Mouse (Mus musculus) urinary bladder, adult 18-20 months (tissue): ENCODE results near the gene Fam167b.

Source experiments
- DNase-seq, 2 experiments: peaks; one replicate each; pipeline ENCODE4 v3.0.0; 2022; ENCODE audit warnings: low spot score in 2 of 2, mixed read lengths in 2 of 2

The Fam167b gene

DNA sequence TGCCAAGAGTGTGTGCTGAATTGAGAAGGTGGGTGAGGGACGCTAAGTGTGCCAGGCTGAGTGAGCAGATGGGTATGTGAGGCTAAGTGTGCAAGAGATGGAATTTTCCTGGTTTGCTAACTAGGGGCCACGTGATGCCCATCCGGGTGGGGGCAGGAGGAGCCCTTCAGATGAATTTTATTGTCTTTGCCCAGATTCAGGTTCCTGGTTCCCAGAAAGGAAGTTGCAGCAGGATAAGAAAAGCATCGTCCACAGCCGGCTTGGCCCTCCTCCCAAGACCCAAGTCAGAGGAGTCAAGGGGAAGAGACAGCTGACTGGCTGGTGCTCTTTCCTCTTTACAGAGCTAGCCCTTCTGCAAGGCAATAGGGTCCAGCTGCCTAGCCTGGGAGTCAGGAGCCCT lies at the start of gene Fam167b:
Gene Fam167b (minus strand): TSS at position 84 of the 400 bp plus-strand sequence.
- DNase-seq, result no peak

DNA sequence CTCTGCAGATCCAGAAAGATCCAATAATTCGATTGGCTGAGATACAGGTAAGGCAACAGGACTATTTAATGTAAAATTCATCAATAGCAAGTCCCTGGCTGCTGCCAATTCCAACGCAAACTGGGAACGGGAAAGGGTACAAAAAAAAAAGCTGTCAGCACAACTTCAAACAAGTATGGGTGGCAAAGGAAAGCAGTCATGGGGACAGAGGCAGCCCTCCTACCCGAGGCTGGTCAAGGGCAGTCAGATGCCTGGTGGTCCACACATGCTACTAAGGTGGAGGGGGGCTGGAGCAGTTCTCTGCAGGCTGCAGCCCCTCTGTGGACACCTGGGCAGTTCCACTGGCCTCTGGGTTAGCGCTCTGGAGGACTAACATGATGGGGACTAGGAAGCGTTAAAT lies 47.7 kb upstream of the Fam167b start:
- DNase-seq, result no peak

DNA sequence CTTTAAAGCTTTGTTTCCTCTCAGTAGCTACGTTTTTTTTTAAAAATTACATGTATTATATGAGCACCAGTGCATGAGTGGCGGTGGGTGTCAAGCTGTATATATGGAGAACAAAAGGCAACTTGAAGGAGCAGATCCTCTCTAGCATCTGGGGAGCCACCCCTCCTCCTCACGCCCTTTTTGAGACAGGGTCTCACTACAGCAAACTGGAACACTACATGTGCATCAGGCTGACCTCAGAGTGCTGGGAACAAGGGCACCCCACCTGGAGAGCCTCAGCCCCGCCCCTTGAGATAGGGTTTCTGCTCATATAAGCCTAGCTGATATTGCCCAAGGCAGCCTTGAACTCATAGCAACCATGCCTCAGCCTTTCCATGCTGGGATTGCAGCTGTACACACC lies 47.1 kb upstream of the Fam167b start:
- DNase-seq, result no peak

DNA sequence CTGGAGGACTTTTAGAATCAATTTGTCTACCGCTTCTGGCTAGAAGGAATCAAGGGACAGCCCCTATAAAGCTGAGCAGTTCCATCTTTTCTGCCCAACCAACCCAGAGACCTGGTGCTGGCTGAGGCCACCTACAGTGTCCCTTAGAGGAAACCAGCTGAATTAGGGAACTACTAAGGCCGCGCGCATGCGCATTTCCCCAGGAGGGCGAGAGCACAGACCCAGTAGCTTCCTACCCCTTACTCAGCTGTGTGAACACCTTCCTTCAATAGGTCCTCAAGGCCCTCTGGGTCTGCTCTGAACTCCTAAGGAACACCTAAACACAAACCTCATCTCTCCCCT lies 46.7 kb upstream of the Fam167b start:
- DNase-seq, result no peak

DNA sequence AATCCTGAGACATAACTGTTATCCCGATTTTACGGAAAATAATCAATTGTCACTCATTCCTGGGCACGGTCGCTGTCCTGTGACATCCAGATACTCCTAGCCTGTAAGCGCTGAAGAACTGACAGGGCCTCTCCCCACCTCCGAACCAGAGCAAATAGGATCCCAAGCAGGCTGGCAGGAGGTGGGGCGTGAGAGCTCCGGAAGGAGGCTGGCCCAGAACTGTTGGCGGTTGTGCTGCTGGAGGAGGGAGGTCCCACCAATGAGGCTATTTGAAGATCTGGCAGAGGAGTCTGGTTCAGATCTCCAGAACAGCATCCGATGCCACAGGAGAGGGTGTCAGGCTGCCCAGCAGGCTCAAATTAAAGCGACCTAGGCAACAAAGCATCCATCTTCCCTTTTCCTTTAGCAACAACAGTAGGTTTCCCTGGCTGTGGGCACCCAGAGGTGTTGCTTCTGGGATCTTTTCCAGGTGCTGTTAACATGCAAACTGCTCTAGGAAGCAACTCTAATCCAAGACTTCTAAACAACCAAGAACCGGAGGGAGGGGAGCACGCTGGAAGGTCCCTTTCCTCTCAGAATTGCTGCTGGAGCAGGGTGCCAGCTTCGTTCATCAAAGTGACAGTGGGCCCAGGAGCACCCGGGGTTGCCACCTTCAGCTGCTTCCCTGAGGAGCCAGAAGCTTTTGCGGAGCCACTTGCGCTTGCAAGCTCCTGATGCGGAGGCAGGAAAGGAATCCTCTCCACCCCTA lies 46.1 kb upstream of the Fam167b start:
- peak; percentile 43 to 82 for DNase-seq

DNA sequence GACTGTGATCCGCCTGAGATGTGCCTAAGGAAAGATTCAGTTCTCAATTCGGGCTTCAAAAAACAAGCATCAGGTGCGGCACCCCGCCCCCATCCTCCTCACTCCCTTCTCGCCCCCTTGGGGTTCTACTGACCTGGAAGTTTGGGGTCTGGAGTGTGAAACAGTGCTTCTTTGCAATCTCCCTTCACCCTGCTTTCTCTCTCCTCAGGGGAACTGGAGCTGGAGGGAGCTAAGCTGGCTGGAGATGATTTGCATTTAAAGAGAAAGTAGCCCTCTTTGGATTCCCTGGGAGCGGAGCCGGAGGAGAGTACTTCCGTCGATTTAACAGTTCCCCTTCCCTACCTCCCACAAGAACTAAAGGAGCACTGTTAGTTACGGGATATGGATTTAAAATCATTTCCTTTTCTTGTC lies 45.3 kb upstream of the Fam167b start, which contains the start of gene Ccdc28b:
Gene Ccdc28b (minus strand): TSS at position 267 of the 411 bp plus-strand sequence.
- peak in 1 of 2 experiments; percentile 35 for DNase-seq

DNA sequence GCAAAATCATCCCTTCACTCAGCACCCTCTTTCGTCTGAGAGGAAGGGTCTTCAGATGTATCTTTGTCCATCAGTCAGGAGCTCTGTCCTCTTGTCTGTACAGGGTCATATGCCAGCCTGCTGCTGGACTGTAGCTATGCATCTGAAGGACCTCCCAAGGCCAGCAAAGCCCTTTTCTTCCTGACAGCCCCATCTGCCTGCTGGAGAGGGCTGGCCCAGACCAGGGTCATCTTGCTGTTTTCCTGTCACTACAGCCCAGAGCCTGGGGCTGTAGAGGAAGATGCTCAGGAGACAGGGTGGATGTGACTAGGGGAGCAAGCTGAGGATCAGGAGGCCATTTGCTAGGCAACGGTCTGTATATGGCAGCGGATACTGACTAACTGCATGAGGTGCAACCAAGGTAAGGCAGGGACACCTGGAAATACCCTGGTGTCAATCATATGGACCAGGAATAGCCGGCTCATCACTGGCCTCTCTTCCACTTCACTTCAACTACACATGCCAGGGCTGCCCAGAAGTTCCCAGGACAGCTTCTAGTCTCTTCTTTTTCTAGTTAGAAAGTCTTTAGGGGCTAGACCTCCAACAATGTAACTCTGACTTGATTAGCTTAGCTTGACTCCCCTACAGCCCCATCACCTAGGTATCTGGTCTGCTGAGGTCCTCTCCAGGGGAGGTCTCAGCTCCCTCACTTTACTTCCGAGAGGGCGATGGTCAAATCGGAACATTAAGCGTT lies 44.6 kb upstream of the Fam167b start:
- DNase-seq, result no peak

DNA sequence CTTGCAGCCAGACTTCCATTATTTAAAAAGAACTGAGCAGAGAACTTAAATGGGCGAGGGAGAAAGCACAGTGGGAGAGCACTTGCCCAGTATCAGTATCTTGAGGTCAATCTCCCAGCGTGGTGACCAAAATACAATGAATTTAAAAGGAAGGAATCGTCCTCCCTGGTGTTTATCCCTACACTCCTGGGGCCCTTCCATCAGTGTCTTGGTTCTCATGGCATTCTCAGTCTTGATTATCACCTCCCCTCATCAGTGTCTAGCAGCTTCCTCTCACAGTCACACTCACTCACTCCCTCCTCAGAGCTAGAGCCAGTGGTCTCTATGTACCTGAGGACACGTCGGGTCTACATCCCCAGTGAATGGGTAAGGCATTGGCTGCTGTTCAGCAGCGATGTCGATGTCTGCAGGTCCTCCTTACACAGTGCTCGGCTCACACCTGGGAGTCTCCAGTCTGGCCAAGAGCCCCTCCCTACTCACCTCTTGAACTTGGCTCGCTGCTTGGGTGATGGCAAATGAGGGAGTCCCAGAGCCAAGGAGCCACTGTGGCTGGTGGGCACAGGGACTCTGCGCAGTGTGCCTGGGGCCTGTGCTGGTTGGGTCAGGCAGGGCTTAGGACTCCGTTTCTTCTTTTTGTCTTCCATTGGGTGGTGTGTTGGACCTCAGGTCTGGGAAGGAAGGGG lies 43.9 kb upstream of the Fam167b start:
- no peak for DNase-seq

DNA sequence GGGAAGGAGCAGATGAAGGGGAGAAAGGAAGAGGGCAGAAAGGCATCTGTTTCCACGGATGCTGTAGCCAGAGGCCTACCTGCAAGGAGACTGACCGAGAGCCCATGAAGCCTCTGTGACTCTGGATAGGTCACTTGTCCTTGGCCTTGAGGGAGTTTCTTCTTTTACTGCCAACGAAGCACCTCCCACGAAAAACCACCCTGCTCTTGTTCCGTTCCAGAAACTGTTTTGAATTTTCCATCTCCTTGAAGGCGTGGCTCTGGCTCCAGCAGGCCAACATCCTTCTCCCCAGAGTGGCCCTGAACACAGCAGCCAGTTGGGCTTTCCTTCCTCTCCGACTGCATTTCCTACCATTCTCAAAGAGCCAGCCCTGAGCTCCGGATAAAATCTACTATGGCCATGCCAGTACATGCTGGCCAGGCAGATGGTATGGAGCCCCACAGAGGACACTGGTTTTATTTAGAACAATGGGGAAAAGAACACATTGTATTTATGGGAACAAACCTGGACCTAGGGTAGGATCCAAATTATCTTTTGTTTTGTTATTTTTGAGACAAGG lies 43.0 kb upstream of the Fam167b start:
- no peak for DNase-seq

DNA sequence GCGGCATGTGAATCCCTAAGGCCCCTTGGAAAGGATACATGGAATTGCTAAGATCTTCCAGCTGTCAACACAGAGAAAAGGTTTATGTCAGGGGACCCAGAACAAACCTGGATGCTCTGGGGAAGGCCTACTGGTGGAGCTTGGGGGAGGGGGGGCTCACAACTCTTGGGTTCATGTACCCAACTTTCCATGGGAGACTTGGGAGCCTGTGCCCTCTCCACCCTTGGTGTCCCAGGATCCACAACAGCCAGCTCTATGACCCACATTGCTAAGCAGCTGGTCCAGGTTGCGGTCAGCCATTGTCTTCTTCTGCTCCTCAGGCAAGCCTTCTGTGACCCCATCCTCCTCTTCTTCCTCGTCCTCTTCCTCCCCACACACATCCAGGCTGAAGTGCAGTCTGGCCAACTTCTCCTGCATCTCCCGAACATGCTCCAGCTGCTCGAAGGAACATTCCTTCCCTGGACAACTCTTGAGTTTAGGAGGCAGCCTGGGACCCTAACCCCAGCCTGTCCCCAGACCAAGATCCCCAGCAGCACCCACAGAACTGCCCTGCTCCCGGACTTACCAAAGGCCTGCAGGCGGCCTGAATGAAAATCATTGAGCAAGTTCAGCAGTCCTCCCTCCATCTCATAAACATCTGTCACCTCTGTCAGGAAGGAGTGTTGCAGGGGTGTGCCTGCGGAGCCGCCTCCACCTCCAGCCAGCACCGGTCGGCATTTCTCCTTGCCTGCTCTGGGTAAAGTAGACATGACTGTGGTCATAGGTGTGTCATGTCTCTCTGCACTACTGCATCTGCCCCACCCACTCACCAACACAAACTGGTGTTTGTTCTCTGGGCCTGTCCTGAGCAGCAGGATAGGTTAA lies 42.3 kb upstream of the Fam167b start:
- no peak for DNase-seq

DNA sequence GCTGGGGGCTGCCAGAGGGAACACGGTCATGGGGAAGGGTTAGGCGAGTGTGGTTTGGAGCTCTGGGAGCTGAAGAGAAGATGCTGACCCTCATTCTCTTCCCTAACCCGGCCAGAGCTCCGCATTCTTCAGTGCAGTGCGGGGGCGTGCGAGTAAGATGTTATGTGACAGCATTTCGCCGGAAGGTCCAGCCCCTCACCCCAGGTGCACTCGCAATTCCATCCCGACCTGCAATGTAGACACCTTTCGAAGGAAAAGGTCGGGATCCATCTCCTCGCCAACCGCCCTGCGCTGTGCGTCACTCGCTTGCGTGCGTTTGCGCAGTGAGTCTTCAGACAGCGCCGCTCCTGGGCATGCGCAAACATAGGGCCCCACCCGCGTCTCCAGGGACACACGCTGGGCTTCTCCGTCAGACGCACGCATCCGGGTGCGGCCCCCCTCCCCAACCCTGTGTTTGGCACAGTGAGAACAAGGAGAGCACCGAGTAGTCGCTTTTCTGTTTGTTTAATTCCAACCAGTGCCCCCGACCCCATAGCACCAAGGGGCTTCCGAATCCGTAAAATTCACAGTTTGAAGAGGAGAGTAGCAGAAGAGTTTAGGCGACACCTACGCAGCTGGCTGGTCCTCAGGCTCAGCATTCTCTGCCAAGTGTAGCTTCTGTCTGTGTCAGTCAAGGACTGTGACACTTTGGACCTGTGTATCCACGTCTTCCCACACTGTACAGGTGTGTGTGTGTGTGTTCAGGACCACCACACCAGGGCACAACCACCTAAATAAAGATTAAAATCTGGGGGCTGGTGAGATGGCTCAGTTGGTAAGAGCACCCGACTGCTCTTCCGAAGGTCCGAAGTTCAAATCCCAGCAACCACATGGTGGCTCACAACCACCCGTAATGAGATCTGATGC lies 40.7 kb upstream of the Fam167b start, which contains the start of gene Iqcc:
Gene Iqcc (minus strand): TSS at position 314 of the 906 bp plus-strand sequence.
- DNase-seq, result peak; percentile 85 to 95

DNA sequence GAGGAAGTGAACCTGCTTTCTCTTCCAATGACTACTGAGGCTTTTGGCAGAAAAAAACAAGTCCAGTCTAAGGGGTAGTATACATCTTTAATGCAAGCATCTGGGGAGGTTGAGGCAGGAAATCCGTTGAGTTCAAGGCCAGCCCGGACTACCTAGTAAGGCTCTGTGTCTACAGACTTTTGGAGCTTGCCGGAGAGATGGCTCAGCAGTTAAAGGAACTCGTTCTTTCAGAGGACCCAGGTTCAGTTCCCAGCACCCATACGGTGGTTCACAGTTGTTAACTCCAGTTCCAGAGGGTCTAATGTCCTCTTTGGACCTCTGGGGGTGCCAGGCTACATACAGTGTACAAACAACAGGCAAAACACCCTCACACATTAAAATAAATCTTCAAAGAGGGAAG lies 39.7 kb upstream of the Fam167b start:
- no peak for DNase-seq

DNA sequence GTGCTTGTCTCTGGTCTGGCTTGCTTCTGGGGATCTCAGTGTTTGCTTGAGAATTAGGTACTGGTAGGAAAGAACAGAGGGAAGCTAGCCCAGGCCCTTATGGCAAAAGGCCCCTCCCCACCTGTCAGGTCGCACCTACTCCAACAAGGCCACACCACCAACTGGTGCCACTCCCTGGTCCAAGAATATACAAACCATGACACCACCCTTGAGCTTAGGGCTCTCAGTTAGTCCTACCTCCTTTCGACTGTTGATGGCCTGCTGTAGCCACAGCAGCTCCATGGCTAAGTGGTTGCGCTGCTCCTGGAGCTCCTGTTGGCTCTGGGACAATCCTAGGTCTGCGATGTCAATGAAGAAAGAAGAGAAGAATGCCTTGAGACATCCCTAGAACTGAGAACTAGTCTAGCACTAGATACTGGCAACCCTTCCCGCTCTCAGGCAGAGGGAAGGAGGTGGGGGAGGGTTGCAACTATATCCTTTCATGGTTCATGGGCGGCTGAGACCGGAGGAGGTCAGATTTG lies 38.8 kb upstream of the Fam167b start:
- DNase-seq, result no peak

DNA sequence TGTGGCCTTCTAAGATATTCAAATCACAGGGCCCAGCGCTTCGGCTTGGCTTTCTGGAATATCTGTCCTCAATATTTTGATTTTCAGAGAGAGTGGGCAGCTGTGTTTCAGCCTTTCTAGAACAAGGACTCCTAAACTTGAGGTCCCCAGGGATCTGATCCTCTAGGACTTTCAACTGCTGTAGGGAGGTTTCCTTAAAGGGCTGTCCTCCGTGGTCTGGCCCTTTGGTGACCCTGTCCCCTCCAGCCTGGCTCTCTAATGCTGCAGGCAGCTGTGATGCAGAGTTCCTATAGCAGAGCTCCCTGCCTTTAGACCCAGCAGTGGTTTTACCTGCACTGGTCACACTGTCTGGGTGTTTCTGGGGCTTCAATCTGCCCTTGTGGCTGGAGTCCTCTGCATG lies 38.3 kb upstream of the Fam167b start:
- no peak for DNase-seq

DNA sequence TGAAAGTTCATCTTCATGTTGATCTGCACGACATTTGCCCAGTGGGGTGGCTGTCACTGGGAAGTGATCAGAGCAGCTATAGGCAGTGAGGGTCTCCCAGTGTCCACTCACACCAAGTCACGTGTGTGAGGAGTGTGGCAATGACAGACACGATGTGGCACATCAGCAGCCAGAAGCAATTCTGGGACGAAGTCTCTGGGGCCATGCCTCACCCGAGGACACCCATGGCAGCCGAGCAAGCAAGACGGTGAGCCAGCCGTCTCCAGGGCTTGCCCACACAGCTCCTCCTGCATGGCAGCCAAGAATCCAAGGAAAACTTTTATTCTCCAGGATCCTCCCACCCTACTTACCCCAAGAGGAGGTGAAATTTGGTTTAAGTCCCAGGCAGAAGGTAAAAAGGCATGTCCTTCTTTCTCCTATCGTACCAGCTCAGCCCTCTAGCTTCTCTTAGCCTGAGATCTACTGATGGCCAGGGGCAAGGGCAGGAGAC lies 37.5 kb upstream of the Fam167b start:
- DNase-seq, result no peak

DNA sequence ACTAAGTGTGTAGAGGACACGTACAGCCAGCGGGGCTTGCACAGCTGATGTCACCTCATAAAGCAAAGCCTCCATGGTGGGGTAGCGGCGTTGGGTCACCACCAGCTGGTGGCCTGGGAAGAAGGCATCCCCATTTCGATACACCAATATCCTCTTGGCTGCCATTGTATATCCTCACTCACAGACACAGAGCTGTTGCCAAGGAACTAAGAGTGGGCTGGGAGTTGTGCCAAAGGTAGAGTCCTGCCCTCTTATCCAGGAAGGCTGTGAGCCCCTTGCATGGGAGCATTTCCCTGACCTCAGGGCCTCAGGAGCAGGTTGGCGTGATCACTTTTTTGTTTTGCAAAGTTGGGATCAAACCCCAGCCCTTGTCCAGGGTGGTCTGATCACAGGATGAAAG lies 35.7 kb upstream of the Fam167b start, which contains the start of gene Dcdc2b:
Gene Dcdc2b (minus strand): TSS at position 165 of the 400 bp plus-strand sequence.
- DNase-seq, result no peak

DNA sequence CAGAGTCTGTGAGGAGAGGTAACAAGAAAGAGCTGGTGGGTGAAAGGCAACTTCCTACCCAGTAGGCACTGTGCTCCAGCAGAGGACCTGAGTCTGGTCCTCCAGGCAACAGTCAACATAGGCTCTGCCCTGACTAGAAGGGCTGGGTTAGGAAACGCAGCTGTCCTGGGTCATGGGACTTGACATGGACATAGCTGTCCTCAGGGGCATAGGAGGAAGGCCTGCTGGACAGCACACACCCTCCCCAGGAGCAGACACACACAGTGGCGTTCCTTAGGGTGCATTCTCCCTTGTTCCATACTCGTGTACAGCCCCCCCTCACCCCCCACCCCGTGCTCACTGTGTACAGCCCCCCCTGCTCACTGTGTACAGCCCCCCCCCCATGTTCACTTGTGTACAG lies 32.1 kb upstream of the Fam167b start:
- DNase-seq, result no peak

DNA sequence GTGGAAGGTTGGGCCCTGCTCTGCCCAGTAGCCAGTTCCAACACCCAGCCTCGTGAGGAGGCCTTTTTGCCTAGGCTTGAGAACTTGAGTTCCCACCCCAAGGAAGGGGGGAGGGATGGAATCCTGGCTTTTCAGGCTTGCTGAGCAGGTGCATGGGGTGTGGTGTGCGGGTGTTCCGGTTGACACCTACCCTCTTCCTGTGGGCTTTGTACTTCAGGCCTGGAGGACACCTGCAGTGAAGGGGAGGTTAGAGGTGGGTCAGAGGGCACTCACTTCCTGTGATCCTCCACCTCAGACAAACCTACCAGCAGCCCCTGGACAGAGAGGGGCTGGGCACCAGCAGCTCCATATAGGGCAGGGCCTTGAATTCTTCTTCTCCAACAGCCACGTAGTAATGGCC lies 31.7 kb upstream of the Fam167b start:
- no peak for DNase-seq

DNA sequence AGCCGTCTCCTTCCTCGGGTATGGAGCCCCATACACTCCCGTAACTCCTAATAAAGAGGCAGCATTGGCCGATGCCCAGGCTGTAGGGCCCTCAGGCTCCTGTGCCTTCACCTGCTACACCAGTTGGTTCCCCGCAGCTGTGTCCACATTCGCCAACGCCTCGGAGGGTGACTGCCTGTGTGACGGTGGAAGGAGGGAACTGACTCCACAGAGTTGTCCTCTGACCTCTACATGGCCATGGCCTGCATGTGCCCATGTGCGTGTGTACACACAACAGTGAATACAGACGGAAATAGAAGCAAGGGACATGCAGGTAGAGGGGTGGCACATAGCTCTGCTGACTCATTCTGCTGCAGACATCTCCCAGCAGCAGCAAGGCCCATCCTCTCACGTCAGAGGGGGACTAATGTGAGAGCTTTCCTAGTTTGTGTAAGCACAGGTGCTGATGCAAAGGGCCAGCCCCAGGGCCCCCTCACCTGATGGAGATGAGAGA lies 30.8 kb upstream of the Fam167b start:
- no peak for DNase-seq
